Mouse (Mus musculus) testis, adult 2 months (tissue): Measurements from ENCODE around the gene Clasp1.

Source experiments
- CTCF ChIP-seq: fragments of 200-500 bp; IDR thresholded peaks from 2 replicates; pipeline ENCODE4 v1.5.1; 2012; ENCODE audit warnings: low read depth, mild to moderate bottlenecking, inconsistent platforms, low read length, moderate library complexity; ENCODE audit not compliant: control insufficient read depth, insufficient read depth, insufficient replicate concordance
- POLR2A ChIP-seq: fragments of 200-500 bp; IDR thresholded peaks from 2 replicates; pipeline ENCODE4 v1.6.1; 2012; ENCODE audit warnings: low read depth, mild to moderate bottlenecking, inconsistent platforms, low read length, moderate library complexity; ENCODE audit not compliant: control insufficient read depth

- TF ChIP-seq CTCF: no peak
- TF ChIP-seq POLR2A: no peak
Observed at GRCm38 (mm10) chr1:118444420-118444819, 55.6 kb downstream of the Clasp1 start.
